Mouse (Mus musculus): ENCODE measurements around the gene Tysnd1.

GRCm38 (mm10) chr10:61657985-61658384 lies 37.3 kb upstream of the Tysnd1 start:
- TF ChIP-seq POLR2A (IDR thresholded peaks at IDR 0.05; ENCODE audit: borderline replicate concordance, low read depth, low read length), result no peak
- TF ChIP-seq CTCF (IDR thresholded peaks at IDR 0.05; ENCODE audit: low read depth, low read length), result no peak

All from bone marrow macrophage, adult 2 months (primary cell).